Mouse (Mus musculus) limb, embryonic 14.5 days (tissue): ENCODE measurements around the gene Akap6. TPM values are rescaled to one million over a fixed set of nuclear protein-coding genes. Genes with fewer than 3 reads are reported as not detected.

Source experiments
- ATAC-seq: fragments of 200-750 bp; cut with Nextera tagmentation; 2 replicates; pipeline ENCODE4 v1.8.0; 2017; ENCODE audit warnings: low read depth, moderate number of reproducible peaks, moderate TSS enrichment; ENCODE audit not compliant: low FRiP score
- DNase-seq: peaks from one replicate; pipeline ENCODE4 v3.0.0-alpha.2; 2015; ENCODE audit warnings: low spot score
- H3K27ac ChIP-seq: fragments of 300-500 bp; sonication (generic); replicated peaks from 2 replicates; pipeline ENCODE4 v1.5.1; 2014; ENCODE audit warnings: low read depth, mild to moderate bottlenecking, low read length, moderate library complexity, mixed read lengths
- H3K27me3 ChIP-seq: fragments of 300-500 bp; sonication (generic); 2 replicates; pipeline ENCODE4 v1.6.1; 2014; ENCODE audit warnings: low read length, mixed read lengths; ENCODE audit not compliant: control insufficient read depth, insufficient read depth
- H3K36me3 ChIP-seq: fragments of 300-500 bp; sonication (generic); 2 replicates; pipeline ENCODE4 v1.6.1; 2014; ENCODE audit warnings: mild to moderate bottlenecking, low read length, moderate library complexity, mixed read lengths; ENCODE audit not compliant: control insufficient read depth, insufficient read depth
- H3K4me1 ChIP-seq: fragments of 300-500 bp; sonication (generic); 2 replicates; pipeline ENCODE4 v1.6.1; 2014; ENCODE audit warnings: antibody characterized with exemption, low read length, mixed read lengths; ENCODE audit not compliant: control insufficient read depth, insufficient read depth
- H3K4me2 ChIP-seq: fragments of 300-500 bp; sonication (generic); replicated peaks from 2 replicates; pipeline ENCODE4 v1.6.1; 2014; ENCODE audit warnings: low read depth, mild to moderate bottlenecking, low read length, moderate library complexity; ENCODE audit not compliant: severe bottlenecking
- H3K4me3 ChIP-seq: fragments of 300-500 bp; sonication (generic); replicated peaks from 2 replicates; pipeline ENCODE4 v1.5.1; 2014; ENCODE audit warnings: low read length
- H3K9ac ChIP-seq: fragments of 300-500 bp; sonication (generic); 2 replicates; pipeline ENCODE4 v1.6.1; 2014; ENCODE audit warnings: mild to moderate bottlenecking, low read depth, low read length, moderate library complexity; ENCODE audit not compliant: severe bottlenecking
- H3K9me3 ChIP-seq: fragments of 300-500 bp; sonication (generic); 2 replicates; pipeline ENCODE4 v1.6.1; 2016; ENCODE audit warnings: low read length; ENCODE audit not compliant: control insufficient read depth
- POLR2A ChIP-seq: fragments of 200-500 bp; IDR thresholded peaks from 2 replicates; pipeline ENCODE4 v1.8.0; 2012; ENCODE audit warnings: inconsistent platforms, mild to moderate bottlenecking, moderate library complexity, borderline replicate concordance; ENCODE audit not compliant: insufficient read depth, insufficient read length; ENCODE audit errors: extremely low read depth
- WGBS: fragments of 180-500 bp; shearing (Covaris S2); extraction: QIAGEN DNeasy Blood & Tissue Kit; methylation state at CpG from one replicate; pipeline ENCODE4 v1.1.7; 2014; 5-methylcytosine and 5-hydroxymethylcytosine counted together
- polyA plus RNA-seq, 2 experiments: library from polyadenylated mRNA; depleted of rRNA in 1 of 2; stranded (reverse) in 1 of 2; unstranded in 1 of 2; fragments of >200 nt; fragmentation: Nextera tagmentation in 1 of 2; extraction: Ambion mirVana in 1 of 2; gene quantifications; 2 replicates each; pipeline versions ENCODE4 v1.2.1 to v1.2.3; 2012 to 2014

Akap6 gene
- polyA plus RNA-seq, 2 experiments, result 1.2 to 1.6 TPM

GRCm38 (mm10) chr12:52741801-52742200 lies 42.6 kb downstream of the Akap6 start:
- Histone ChIP-seq H3K4me2 (no peak overlapping the region), H3K4me1 (no peaks in the 10 kb centered on the region), H3K9me3 (no peaks in the 10 kb centered on the region), H3K27me3 (no peaks in the 10 kb centered on the region), H3K27ac (no peak overlapping the region), H3K4me3 (no peak overlapping the region), H3K9ac (no peak overlapping the region), H3K36me3 (no peaks in the 10 kb centered on the region)
- 81% methylated on average over 5 of the region's 5 CpGs for WGBS
- TF ChIP-seq POLR2A, result no peak
- no peak for DNase-seq
- ATAC-seq, result no peak

- H3K4me3 ChIP-seq, result no peak overlapping the region
- DNase-seq, result peak; percentile 47
- no peaks in the 10 kb centered on the region for H3K27me3 ChIP-seq
- no peaks in the 10 kb centered on the region for H3K4me1 ChIP-seq
- TF ChIP-seq POLR2A, result no peak
- H3K9ac ChIP-seq, result no peak overlapping the region
- no peaks in the 10 kb centered on the region for H3K9me3 ChIP-seq
- H3K36me3 ChIP-seq, result no peaks in the 10 kb centered on the region
- no peak overlapping the region for H3K27ac ChIP-seq
- ATAC-seq, result no peak
- 56% methylated on average over 12 of the region's 12 CpGs for WGBS
- no peak overlapping the region for H3K4me2 ChIP-seq
Observed at GRCm38 (mm10) chr12:52750006-52750405, 50.8 kb downstream of the Akap6 start.

- no peak for DNase-seq
- WGBS, result 87% methylated on average over 2 of the region's 2 CpGs
- Histone ChIP-seq H3K27ac (no peak overlapping the region), H3K4me1 (no peaks in the 10 kb centered on the region), H3K4me2 (no peak overlapping the region), H3K9ac (no peak overlapping the region), H3K4me3 (no peak overlapping the region), H3K9me3 (no peaks in the 10 kb centered on the region), H3K27me3 (no peaks in the 10 kb centered on the region), H3K36me3 (no peaks in the 10 kb centered on the region)
- no peak for ATAC-seq
- no peak for TF ChIP-seq POLR2A
Observed at GRCm38 (mm10) chr12:52755649-52756048, 56.5 kb downstream of the Akap6 start.

DNA sequence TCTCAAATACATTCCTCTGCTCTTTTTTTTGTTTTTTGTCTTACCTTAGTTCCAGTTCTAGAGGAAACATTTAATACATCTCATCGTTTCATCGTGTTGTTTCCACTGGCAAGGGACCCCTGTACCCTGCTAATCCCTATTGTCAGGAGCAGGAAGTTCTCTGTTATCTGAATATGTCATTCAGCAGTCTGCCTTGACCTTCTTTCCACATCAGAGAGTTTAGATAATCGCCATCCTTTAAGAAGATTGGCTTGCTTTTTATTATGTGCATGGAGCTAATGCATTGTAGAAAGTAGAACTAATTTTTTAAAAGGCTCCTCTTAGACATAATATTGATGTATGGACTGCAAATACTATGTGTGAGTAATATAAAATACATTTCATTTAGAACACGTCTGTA lies 58.7 kb downstream of the Akap6 start:
- H3K27me3 ChIP-seq, result no peaks in the 10 kb centered on the region
- H3K4me3 ChIP-seq, result no peak overlapping the region
- no peak for DNase-seq
- no peak overlapping the region for H3K9ac ChIP-seq
- no peak overlapping the region for H3K27ac ChIP-seq
- H3K9me3 ChIP-seq, result no peaks in the 10 kb centered on the region
- 23% methylated on average over 4 of the region's 4 CpGs for WGBS
- H3K36me3 ChIP-seq, result no peaks in the 10 kb centered on the region
- ATAC-seq, result no peak
- no peak overlapping the region for H3K4me2 ChIP-seq
- TF ChIP-seq POLR2A, result no peak
- no peaks in the 10 kb centered on the region for H3K4me1 ChIP-seq

DNA sequence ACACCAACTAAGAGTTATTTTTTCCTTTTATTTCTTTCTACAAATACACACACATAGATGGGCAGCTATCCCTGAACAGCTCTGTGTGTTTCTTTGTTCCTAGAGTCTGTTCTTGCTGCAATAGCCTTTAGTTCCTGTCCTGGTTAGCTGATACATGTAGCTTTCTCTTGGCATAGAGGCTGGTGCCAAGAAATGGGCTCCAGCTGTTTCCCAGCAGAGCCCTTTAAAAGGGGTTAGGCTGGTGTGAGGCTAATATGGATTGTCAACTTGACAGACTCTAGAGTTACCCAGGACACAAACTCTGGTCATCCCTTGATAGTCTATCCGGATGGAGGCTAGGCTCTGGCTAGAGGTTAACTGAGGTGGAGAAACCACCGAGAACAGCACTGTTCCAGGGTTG lies 64.9 kb downstream of the Akap6 start:
- ATAC-seq (no peak), DNase-seq (no peak)
- Histone ChIP-seq H3K4me2 (no peak overlapping the region), H3K36me3 (no peaks in the 10 kb centered on the region), H3K9me3 (no peaks in the 10 kb centered on the region), H3K27ac (no peak overlapping the region), H3K4me3 (no peak overlapping the region), H3K4me1 (no peaks in the 10 kb centered on the region), H3K9ac (no peak overlapping the region), H3K27me3 (no peaks in the 10 kb centered on the region)
- WGBS, result 89% methylated on average over 2 of the region's 2 CpGs
- TF ChIP-seq POLR2A, result no peak

- Histone ChIP-seq H3K27ac (no peak overlapping the region), H3K4me2 (no peak overlapping the region), H3K9me3 (no peaks in the 10 kb centered on the region), H3K36me3 (no peaks in the 10 kb centered on the region), H3K9ac (no peak overlapping the region), H3K4me3 (no peak overlapping the region), H3K27me3 (no peaks in the 10 kb centered on the region), H3K4me1 (no peaks in the 10 kb centered on the region)
- DNase-seq, result no peak
- 80% methylated on average over 3 of the region's 3 CpGs for WGBS
- no peak for TF ChIP-seq POLR2A
- ATAC-seq, result no peak
Observed at GRCm38 (mm10) chr12:52764810-52765209, 65.6 kb downstream of the Akap6 start.
